Mouse (Mus musculus): ENCODE data around the gene Pcdh19.

DNA sequence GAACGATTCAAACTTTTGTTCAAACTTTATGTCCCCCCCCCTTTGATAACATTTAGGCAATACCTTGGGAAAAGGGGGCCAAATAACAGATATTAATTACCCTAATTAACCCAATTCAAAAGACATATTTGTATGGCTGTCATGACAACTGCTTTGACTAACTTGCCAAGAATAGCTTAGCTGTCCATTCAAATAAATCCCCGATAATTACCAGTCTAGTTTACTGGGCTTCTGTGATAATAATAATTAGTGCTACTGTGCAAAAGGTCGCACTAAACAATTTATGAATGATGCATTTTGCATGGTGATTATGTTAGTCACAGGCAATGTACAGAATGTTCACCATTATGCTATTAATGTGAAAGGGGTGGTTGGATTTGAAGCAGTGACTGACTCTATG is 35.7 kb downstream of the Pcdh19 start:
- TF ChIP-seq CTCF (IDR thresholded peaks at IDR 0.05; ENCODE audit: low read depth) (no peak), EP300 (IDR thresholded peaks at IDR 0.05; ENCODE audit: low read depth) (no peak)

All from liver, postnatal 0 days (tissue).